Mouse (Mus musculus) hindbrain, embryonic 10.5 days (tissue): Measurements from ENCODE around the gene Sds. TPM values are rescaled to one million over a fixed set of nuclear protein-coding genes. Genes with fewer than 3 reads are reported as not detected.

Experiments
- DNase-seq: peaks from one replicate; pipeline ENCODE4 v3.0.0-alpha.2; 2017; ENCODE audit warnings: low spot score
- H3K27ac ChIP-seq: fragments of 300-500 bp; sonication (generic); 2 replicates; pipeline ENCODE4 v1.5.1; 2016; ENCODE audit warnings: mild to moderate bottlenecking, moderate library complexity
- H3K27me3 ChIP-seq: fragments of 300-500 bp; sonication (generic); 2 replicates; pipeline ENCODE4 v1.6.1; 2016; ENCODE audit warnings: mild to moderate bottlenecking; ENCODE audit not compliant: poor library complexity, insufficient read depth, severe bottlenecking
- H3K36me3 ChIP-seq: fragments of 300-500 bp; sonication (generic); 2 replicates; pipeline ENCODE4 v1.6.1; 2016; ENCODE audit warnings: mild to moderate bottlenecking, moderate library complexity
- H3K4me1 ChIP-seq: fragments of 300-500 bp; sonication (generic); replicated peaks from 2 replicates; pipeline ENCODE4 v1.6.1; 2016; ENCODE audit warnings: mild to moderate bottlenecking
- H3K4me3 ChIP-seq: fragments of 300-500 bp; sonication (generic); 2 replicates; pipeline ENCODE4 v1.5.1; 2016; ENCODE audit warnings: mild to moderate bottlenecking, moderate library complexity
- H3K9me3 ChIP-seq: fragments of 300-500 bp; sonication (generic); 2 replicates; pipeline ENCODE4 v1.6.1; 2016; ENCODE audit warnings: mild to moderate bottlenecking, moderate library complexity
- WGBS: fragments of 180-500 bp; shearing (Covaris S2); methylation state at CpG from one replicate; pipeline ENCODE4 v1.1.7; 2016; 5-methylcytosine and 5-hydroxymethylcytosine counted together
- polyA plus RNA-seq: library from polyadenylated mRNA; unstranded; fragments of >200 nt; fragmentation: Nextera tagmentation; extraction: Ambion mirVana; gene quantifications from 2 replicates; pipeline ENCODE4 v1.2.1, GENCODE M21; 2016

The Sds gene
- polyA plus RNA-seq, 1 experiment from 2014 or later = not detected

GRCm38 (mm10) chr5:120456253-120456652, 20.1 kb upstream of the Sds start:
- Histone ChIP-seq H3K9me3 (no peaks in the 10 kb centered on the region), H3K4me1 (peaks cover 11% of the 10 kb centered on the region; the same call in 1 of the 2 replicates), H3K4me3 (no peak overlapping the region), H3K27ac (peak overlapping the region; percentile 16; the same call in 1 of the 2 replicates), H3K27me3 (peaks cover 39% of the 10 kb centered on the region), H3K36me3 (no peaks in the 10 kb centered on the region)
- no peak for DNase-seq
- 36% methylated on average over 1 of the region's 1 CpGs for WGBS

DNA sequence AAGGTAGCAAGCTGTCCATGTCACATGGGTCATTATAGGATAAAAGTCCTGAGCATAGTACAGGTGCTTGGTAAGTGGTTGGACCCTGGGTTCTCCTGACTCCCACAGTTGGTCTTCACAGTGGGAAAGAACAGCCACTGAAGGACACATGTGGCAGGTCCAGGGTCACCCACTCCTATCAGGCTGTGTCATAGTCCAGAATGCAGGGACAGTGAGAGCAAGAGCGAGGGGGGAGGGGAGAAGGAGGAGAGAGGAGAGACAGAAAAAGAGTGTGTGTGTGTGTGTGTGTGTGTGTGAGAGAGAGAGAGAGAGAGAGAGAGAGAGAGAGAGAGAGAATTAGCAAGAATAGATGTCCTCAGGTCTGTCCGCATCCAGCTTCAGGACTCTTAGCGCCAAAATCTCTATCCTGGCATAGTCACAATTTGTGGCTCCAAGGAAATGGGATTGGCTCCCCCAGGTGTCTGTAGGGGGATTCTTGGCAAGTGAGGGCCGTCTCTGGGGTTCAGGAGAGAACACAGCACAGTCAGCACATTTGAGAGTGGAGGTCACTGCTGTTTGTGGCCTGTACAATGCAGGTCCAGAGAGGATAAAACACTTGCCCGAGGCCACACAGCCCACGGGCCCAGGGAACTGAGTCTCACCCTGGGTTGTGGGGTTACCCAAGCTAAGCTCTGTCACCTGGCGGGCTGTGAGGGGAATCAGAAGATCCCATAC, 19.3 kb upstream of the Sds start:
- no peak for DNase-seq
- WGBS = 49% methylated on average over 7 of the region's 7 CpGs
- H3K4me3 ChIP-seq = no peak overlapping the region
- H3K36me3 ChIP-seq = no peaks in the 10 kb centered on the region
- H3K4me1 ChIP-seq = peaks cover 11% of the 10 kb centered on the region; the same call in 1 of the 2 replicates
- H3K27me3 ChIP-seq = peaks cover 46% of the 10 kb centered on the region
- no peaks in the 10 kb centered on the region for H3K9me3 ChIP-seq
- no peak overlapping the region for H3K27ac ChIP-seq

- Histone ChIP-seq H3K9me3 (no peaks in the 10 kb centered on the region), H3K27ac (no peak overlapping the region)
- 6% methylated on average over 9 of the region's 9 CpGs for WGBS
Observed at GRCm38 (mm10) chr5:120457628-120458027, 18.7 kb upstream of the Sds start.

DNA sequence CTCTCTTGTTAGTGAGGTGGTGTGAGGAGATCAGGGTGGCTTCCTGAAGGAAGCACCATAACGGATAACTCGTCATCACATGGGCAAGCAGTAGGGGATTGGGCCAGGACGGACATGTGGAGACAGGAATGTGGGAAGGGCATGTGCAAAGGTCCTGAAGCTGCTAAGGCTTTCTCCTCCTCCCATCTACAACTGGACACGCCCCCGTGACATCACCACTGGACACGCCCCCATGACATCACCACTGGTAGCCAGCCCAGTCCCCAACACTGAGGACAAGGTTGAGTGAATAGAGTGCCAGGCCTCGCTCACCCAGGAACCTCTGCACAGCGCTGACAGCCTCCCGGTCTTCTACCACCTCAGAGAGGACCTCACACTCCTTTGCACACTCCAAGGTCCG, 17.2 kb upstream of the Sds start:
- no peak for DNase-seq
- H3K27me3 ChIP-seq = peaks cover 59% of the 10 kb centered on the region
- WGBS = 83% methylated on average over 10 of the region's 10 CpGs
- H3K4me3 ChIP-seq = no peak overlapping the region
- no peaks in the 10 kb centered on the region for H3K9me3 ChIP-seq
- H3K27ac ChIP-seq = no peak overlapping the region
- peaks cover 11% of the 10 kb centered on the region; the same call in 1 of the 2 replicates for H3K4me1 ChIP-seq
- H3K36me3 ChIP-seq = no peaks in the 10 kb centered on the region

More at GRCm38 (mm10) chr5:120457628-120458027, 18.7 kb upstream of the Sds start:
- Histone ChIP-seq H3K36me3 (no peaks in the 10 kb centered on the region), H3K4me1 (peaks cover 11% of the 10 kb centered on the region; the same call in 1 of the 2 replicates), H3K27me3 (peaks cover 52% of the 10 kb centered on the region), H3K4me3 (no peak overlapping the region)
- peak; percentile 88 for DNase-seq

GRCm38 (mm10) chr5:120461902-120462301, 14.4 kb upstream of the Sds start:
- Histone ChIP-seq H3K27me3 (peaks cover 39% of the 10 kb centered on the region), H3K9me3 (0 out of 2 replicates have a peak, but pooled peaks cover 2% of the 10 kb centered on the region), H3K36me3 (no peaks in the 10 kb centered on the region), H3K4me3 (no peak overlapping the region), H3K27ac (no peak overlapping the region), H3K4me1 (peaks cover 8% of the 10 kb centered on the region)
- DNase-seq = no peak
- WGBS = 79% methylated on average over 15 of the region's 15 CpGs

- H3K36me3 ChIP-seq = no peaks in the 10 kb centered on the region
- H3K4me3 ChIP-seq = no peak overlapping the region
- no peak overlapping the region for H3K27ac ChIP-seq
- H3K27me3 ChIP-seq = peaks cover 32% of the 10 kb centered on the region
- WGBS = 79% methylated on average over 4 of the region's 4 CpGs
- 0 out of 2 replicates have a peak, but pooled peaks cover 2% of the 10 kb centered on the region for H3K9me3 ChIP-seq
- DNase-seq = peak; percentile 29
- H3K4me1 ChIP-seq = peaks cover 7% of the 10 kb centered on the region
Observed at GRCm38 (mm10) chr5:120464321-120464720, 12.0 kb upstream of the Sds start.

DNA sequence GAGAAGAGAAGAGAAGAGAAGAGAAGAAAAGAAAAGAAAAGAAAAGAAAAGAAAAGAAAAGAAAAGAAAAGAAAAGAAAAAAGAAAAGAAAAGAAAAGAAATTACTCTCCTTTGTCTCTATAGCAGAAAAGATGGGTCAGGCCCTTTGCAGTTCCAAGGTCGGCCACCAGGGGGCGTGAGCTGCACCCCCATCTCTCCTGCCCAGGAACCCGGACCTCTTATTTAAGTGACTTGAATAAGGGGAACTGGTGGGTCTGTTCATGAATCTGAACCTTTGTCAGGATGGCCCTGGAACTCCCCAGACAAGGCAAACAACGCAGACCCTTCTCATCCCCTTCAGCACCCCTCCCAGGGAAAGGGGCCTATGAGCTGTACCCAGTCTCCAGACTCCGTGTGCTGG, 11.3 kb upstream of the Sds start:
- WGBS = 43% methylated on average over 5 of the region's 5 CpGs
- DNase-seq = no peak
- Histone ChIP-seq H3K27me3 (peaks cover 26% of the 10 kb centered on the region), H3K4me1 (peaks cover 7% of the 10 kb centered on the region), H3K36me3 (no peaks in the 10 kb centered on the region), H3K9me3 (0 out of 2 replicates have a peak, but pooled peaks cover 2% of the 10 kb centered on the region), H3K27ac (no peak overlapping the region), H3K4me3 (no peak overlapping the region)

DNA sequence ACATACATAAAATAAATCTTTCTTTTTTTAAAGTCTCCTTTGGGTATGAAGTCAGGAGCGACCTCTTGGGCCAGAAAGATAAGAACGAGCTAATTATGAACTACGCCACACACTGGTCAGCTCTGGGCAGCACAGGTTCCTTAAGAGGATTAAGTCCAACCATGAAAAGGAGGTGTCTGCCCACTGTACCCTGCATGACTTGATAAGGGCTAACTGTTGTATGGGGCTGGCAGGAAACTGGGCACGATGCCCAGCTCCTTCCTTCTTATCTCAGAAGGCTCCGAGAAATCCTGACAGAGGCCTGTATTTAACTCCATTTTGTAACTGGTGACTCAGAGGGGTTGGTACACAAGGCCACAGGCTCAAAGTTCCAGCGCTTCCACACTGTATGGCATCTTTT, 10.5 kb upstream of the Sds start:
- no peaks in the 10 kb centered on the region for H3K36me3 ChIP-seq
- H3K4me3 ChIP-seq = no peak overlapping the region
- H3K27me3 ChIP-seq = peaks cover 22% of the 10 kb centered on the region
- WGBS = 91% methylated on average over 6 of the region's 6 CpGs
- peaks cover 7% of the 10 kb centered on the region for H3K4me1 ChIP-seq
- H3K27ac ChIP-seq = no peak overlapping the region
- no peak for DNase-seq
- H3K9me3 ChIP-seq = 0 out of 2 replicates have a peak, but pooled peaks cover 2% of the 10 kb centered on the region

- Histone ChIP-seq H3K4me3 (peak overlapping the region; percentile 39), H3K4me1 (peaks cover 10% of the 10 kb centered on the region; the same call in 1 of the 2 replicates), H3K9me3 (0 out of 2 replicates have a peak, but pooled peaks cover 2% of the 10 kb centered on the region), H3K27ac (peak overlapping the region; percentile 64), H3K27me3 (peaks cover 12% of the 10 kb centered on the region), H3K36me3 (no peaks in the 10 kb centered on the region)
- 9% methylated on average over 4 of the region's 4 CpGs for WGBS
- DNase-seq = peak; percentile 36
Observed at GRCm38 (mm10) chr5:120467026-120467425, 9.3 kb upstream of the Sds start.

DNA sequence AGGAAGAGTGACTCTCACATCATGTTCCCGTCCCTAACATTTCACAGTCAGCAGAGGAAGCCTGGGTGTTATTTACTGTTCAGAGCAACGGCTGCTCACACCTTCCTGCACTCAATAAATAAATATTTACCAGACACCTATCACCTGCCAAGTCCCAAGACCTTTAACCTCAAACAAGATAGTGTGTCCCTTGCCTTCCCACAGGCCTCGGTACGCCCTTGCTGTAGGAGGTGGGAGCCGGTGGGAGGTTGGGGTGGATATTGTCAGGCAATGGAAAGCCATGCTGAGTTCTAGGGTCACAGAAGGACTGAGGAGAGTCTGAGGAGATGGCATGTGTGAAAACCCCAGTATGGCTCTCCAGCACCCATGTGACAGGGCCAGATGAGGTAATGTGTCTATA, 8.0 kb upstream of the Sds start:
- no peak overlapping the region for H3K27ac ChIP-seq
- no peak overlapping the region for H3K4me3 ChIP-seq
- peaks cover 10% of the 10 kb centered on the region; the same call in 1 of the 2 replicates for H3K4me1 ChIP-seq
- H3K36me3 ChIP-seq = no peaks in the 10 kb centered on the region
- 80% methylated on average over 5 of the region's 5 CpGs for WGBS
- no peak for DNase-seq
- 0 out of 2 replicates have a peak, but pooled peaks cover 2% of the 10 kb centered on the region for H3K9me3 ChIP-seq
- H3K27me3 ChIP-seq = no peaks in the 10 kb centered on the region

DNA sequence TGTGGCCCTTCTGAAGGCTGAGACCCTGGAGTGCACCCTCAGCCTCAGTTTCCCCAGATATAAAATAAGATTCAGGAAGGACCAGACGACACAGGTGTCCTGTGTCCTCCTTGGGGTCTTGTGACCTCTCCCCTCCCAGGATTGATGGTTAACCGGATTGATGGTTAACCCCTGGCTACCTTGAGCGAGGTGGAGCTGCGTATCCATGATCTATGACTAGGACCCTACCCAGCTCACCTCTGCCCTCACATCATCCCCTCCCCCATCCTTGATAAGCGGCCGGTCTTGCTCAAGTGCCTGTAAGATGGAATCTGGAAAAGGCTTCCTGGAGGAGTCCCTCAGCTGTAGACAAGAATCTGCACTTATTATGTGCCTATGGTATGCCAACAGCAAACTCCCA, 7.5 kb upstream of the Sds start:
- no peak overlapping the region for H3K27ac ChIP-seq
- no peak overlapping the region for H3K4me3 ChIP-seq
- H3K4me1 ChIP-seq = peaks cover 10% of the 10 kb centered on the region; the same call in 1 of the 2 replicates
- H3K36me3 ChIP-seq = no peaks in the 10 kb centered on the region
- no peak for DNase-seq
- H3K27me3 ChIP-seq = no peaks in the 10 kb centered on the region
- H3K9me3 ChIP-seq = 0 out of 2 replicates have a peak, but pooled peaks cover 2% of the 10 kb centered on the region
- 90% methylated on average over 6 of the region's 6 CpGs for WGBS

DNA sequence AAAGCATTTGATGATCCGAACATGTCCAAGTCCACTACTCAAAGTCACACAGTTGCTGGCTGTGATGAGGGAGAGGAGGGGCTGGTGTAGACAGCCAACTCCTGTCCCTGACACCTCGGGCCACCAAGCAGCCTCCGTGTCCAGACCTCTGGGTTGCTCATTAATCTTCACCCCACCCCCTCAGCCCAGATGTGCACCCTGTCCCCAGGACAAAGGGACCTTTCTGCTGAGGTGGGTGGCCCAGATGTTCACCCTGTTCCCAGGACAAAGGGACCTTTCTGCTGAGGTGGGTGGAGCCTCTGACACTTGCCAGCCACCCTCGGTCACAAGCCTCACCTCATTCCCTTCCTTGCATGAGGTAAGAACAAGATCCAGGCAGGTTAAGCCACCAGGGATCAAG, 4.8 kb upstream of the Sds start:
- Histone ChIP-seq H3K4me1 (peaks cover 16% of the 10 kb centered on the region), H3K36me3 (no peaks in the 10 kb centered on the region), H3K9me3 (no peaks in the 10 kb centered on the region), H3K27me3 (peaks cover 5% of the 10 kb centered on the region; the same call in 1 of the 2 replicates), H3K27ac (no peak overlapping the region), H3K4me3 (no peak overlapping the region)
- 68% methylated on average over 4 of the region's 4 CpGs for whole genome bisulfite sequencing
- no peak for DNase-seq

DNA sequence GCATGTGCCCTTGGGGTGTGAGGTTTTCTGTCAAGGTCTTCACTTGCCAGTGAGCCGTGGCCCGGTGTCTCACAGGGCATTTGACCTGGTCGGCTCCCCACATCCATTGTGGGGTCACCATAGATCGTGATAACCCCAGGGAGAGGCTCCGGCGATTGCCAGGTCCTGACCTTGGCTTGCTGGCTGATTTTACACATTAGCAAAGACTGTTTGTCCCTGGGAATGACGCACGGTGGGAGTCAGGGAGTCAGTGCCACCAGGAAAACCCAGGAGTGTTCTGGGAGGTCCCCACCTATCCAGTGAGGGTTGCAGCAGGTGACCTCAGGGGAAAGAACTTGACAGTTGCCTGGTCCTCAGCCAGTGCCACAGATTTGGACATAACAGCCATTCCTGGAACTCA, 3.6 kb upstream of the Sds start, which contains the start of gene Sdsl:
Sdsl (minus strand) TSS at position 41 of the 400 bp plus-strand sequence.
- DNase-seq = no peak
- 77% methylated on average over 8 of the region's 8 CpGs for WGBS
- no peaks in the 10 kb centered on the region for H3K9me3 ChIP-seq
- peaks cover 16% of the 10 kb centered on the region; the same call in 1 of the 2 replicates for H3K27me3 ChIP-seq
- no peak within 1 kb of the TSS for H3K4me3 ChIP-seq
- no peak within 1 kb of the TSS for H3K27ac ChIP-seq
- H3K4me1 ChIP-seq = peaks cover 10% of the 10 kb centered on the region
- H3K36me3 ChIP-seq = no peaks in the 10 kb centered on the region
